Mouse (Mus musculus): Measurements from ENCODE around the gene Gpr84.

Gene Gpr84

DNA sequence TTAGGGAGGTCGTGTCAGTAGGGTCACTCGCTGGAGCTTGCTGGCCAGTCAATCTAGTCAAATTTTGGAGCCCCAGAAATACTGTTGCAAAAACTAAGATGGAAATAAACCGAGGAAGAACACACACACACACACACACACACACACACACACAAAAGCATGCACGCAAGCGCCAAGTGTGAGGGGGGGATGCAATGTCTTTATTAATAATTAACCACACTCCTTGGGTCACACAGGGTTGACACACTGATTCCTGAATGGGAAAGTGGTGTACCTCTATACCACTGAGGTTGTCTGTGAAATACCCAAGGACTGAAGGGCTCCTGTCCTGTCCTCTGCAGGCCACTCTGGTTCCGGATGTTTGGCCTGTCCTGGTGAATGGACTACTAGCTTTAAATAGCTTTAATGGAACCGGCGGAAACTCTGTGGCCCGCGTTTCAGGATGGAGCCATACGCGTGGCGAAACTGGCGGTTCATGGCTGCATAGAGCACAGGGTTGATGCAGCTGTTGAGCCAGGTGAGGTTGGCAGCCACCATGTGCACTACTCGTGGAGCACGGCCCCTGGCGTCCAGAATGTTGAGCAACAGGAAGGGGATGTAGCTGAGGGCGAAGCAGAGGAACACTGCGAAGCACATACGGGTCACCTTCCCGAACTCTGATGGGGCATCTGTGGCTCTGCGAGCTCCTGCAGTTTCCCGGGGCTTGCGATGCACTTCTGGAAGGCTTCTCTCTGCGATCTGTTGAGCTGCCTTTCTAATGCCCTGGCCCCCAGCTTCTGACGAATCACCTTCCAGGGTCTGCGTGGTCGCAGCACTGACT, 2.1 kb downstream of the Gpr84 start:
- CTCF ChIA-PET, result interaction anchor here (0.6 to 1.3 kb wide), 4 partner anchors 14 to 342 kb away, joined by 3 to 9 read pairs (median 4); partner anchors contain the start of gene Hoxc10

GRCm38 (mm10) chr15:103307125-103307524, 3.3 kb downstream of the Gpr84 start:
- CTCF ChIA-PET, result interaction anchor here (0.6 to 0.9 kb wide), 2 partner anchors 15 to 56 kb away, joined by 3 read pairs; no protein-coding TSS in a partner anchor

- CTCF ChIA-PET, result interaction anchor here (0.6 to 1.0 kb wide), 3 partner anchors 19 to 65 kb away, joined by 3 read pairs; no protein-coding TSS in a partner anchor
Measured at GRCm38 (mm10) chr15:103305792-103306645, 4.4 kb downstream of the Gpr84 start.

- CTCF ChIA-PET, result interaction anchor here (0.6 to 1.0 kb wide), 2 partner anchors 64 to 65 kb away, joined by 3 read pairs; partner anchors contain the start of gene Hnrnpa1
Measured at GRCm38 (mm10) chr15:103305070-103305678, 5.2 kb downstream of the Gpr84 start.

- CTCF ChIA-PET, result interaction anchor here (0.6 to 1.0 kb wide), 2 partner anchors 64 kb away, joined by 3 read pairs; partner anchors contain the start of gene Hnrnpa1
Measured at GRCm38 (mm10) chr15:103304616-103304969, 5.8 kb downstream of the Gpr84 start.

GRCm38 (mm10) chr15:103303916-103304615, 6.3 kb downstream of the Gpr84 start:
- CTCF ChIA-PET, result interaction anchor here (0.6 kb wide), 1 partner anchor 64 kb away, joined by 3 read pairs; the partner anchor contains the start of gene Hnrnpa1

- CTCF ChIA-PET, result no interaction called here
Measured at GRCm38 (mm10) chr15:103302341-103303021, 7.9 kb downstream of the Gpr84 start.

- CTCF ChIA-PET, result no interaction called here
Measured at GRCm38 (mm10) chr15:103301547-103302340, 8.7 kb downstream of the Gpr84 start.

DNA sequence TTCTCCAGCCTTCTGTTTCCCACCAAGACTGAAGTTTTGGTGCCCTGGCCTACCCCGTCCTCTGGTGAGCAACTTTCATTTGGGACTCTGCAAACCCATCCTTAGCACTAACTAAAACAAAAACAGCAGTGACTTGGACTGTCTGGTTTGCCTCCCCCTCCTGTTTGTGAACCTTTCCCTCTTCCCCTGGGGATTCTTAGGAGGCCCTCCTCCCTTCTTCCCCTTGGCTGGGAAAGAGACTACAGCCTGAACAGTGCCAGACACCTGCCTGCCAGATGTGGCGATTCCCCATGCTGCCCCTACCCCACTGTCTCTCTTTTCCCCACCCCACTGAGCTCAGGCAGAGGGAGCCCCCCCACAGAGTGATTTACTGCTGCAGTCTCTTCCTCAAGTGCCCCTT, 9.4 kb downstream of the Gpr84 start:
- CTCF ChIA-PET, result no interaction called here

GRCm38 (mm10) chr15:103300560-103300959, 9.9 kb downstream of the Gpr84 start:
- CTCF ChIA-PET, result no interaction called here

GRCm38 (mm10) chr15:103300067-103300471, 10.3 kb downstream of the Gpr84 start:
- CTCF ChIA-PET, result no interaction called here

GRCm38 (mm10) chr15:103299644-103300043, 10.8 kb downstream of the Gpr84 start:
- CTCF ChIA-PET, result no interaction called here

DNA sequence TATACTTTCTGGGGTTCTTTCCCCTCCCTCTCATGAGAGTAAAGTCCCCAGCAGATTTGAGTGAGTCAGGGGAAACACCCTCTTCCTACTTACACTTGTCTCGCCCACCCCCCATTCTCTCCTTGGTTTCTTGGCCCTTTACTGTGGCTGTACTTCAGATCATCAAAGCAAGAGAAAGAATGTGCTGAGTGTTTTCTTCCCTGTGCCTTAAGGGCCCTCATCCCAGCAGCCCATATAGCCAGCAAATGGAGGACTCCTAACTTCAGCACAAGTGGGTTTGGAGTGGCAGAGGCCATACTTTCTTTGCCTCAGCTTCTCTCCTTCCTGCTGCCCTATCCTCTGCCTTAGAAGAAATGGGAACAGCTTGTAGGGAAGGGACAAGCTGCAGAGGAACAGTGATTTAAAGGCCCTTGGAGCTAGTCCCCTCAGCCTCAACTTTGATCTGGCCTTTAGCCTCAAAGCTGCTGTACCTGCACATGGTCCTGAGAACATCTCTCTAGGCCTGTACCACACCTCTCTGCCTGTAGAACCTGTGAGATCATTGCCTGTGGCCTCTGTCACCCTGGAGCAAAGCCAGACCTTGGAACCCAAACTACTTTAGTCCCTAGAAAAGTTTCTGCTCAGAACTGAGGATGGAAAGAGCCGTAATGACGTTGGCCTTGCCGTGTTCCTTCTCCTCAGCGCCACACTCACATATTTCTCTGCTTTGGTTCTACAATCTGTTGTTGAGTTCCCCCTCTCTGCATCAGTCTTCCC, 11.4 kb downstream of the Gpr84 start:
- CTCF ChIA-PET, result no interaction called here

DNA sequence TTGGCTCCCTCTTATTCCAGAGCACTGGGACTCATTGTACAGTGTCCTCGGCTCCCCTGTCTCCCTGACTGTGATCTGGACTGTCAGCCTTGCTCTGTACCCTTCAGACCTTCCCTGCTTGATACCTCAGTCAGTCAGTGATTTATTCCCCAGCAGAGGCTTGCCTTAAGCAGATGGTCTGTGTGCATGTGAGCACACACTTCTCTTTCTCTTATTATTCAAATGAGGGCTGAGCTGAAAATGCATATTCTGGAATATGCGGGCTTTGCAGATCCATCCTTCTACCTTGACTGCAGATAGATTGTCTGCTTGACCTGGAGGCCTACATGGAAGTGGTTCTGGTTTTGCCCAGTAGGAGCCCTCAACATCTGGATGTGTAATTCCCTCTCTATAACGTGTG, 12.4 kb downstream of the Gpr84 start:
- CTCF ChIA-PET, result no interaction called here

GRCm38 (mm10) chr15:103297313-103297712, 13.1 kb downstream of the Gpr84 start:
- CTCF ChIA-PET, result no interaction called here

DNA sequence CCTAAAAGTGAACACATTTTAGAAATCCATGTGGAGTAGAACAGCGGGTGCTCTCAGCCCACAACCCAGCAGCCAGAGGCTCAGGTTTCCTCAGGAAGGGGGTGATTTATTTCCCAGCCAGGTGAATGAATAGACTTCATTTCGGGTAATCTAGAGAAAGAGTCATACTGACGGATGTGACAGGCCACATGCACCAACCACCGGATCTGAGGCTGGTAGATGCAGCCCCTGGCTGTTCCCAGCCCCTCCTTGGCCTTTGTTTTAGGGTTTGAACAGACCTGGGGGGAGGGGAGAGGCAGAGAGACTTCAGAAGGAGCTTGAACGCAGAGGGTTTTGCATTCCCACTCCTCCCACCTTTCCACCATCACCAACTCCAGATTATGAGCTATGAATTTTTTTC, 14.6 kb downstream of the Gpr84 start:
- CTCF ChIA-PET, result no interaction called here

- CTCF ChIA-PET, result interaction anchor here (0.6 to 1.3 kb wide), 2 partner anchors 15 to 73 kb away, joined by 3 to 5 read pairs; no protein-coding TSS in a partner anchor
Measured at GRCm38 (mm10) chr15:103294649-103295048, 15.8 kb downstream of the Gpr84 start.

DNA sequence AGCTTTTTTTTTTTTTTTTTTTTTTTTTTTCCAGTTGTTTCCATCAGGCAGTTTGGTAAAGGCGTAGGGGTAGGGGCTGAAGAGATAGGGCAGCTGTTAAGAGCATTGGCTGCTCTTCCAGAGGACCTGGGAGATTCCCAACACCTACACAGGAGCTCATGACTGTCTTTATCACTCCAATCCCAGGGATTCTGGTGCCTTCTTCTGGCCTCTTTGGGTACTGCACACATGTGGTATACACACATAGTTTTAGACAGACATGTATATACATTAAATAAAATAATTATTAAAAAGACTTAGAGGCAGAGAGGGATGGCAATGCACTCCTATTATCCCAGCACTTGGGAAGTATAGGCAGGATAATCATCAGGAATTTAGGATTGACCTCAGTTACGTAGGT, 17.0 kb downstream of the Gpr84 start:
- CTCF ChIA-PET, result interaction anchor here (0.6 to 0.7 kb wide), 3 partner anchors 12 to 34 kb away, joined by 3 to 7 read pairs (median 3); no protein-coding TSS in a partner anchor
